9 mouse cellular contexts compared by ENCODE assay signal in the genomic region with DNA sequence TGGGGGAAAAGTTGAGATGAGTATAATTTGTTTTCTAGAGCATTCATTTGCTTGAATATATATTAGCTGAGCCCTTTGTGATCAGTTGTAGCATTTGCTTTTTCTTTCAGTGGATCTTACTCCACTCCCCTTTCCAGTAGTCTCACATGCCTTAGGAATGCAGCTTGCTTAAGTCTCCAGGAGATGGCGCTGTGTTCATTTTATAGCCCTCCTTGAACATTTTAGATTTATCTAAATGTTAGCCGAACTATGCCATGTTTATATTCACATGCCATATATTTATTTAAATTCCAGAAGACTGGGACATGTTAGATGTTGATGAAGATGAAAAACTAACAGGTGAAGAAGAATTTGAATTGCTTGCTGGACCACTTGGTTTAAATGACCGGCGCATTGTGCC. TPM values are rescaled to one million over a fixed set of nuclear protein-coding genes. Genes with fewer than 3 reads are reported as not detected.
DNase-seq lines count a peak whose midpoint lies in the region; ATAC-seq and TF ChIP-seq lines count a peak whose summit lies in the region.
"Had no signal": no experiment of that assay in that cellular context is flagged by ENCODE, and none has a peak within 500 bp of the region (broad histone marks: within the 10 kb centered on the region; RNA-seq: fewer than 3 reads in every experiment).

No protein-coding gene starts in this region.

- no peak for ATAC-seq in kidney, postnatal 0 days (replicated peaks; ENCODE audit: low FRiP score, low read depth)
- peak; percentile 83 for ATAC-seq in megakaryocyte progenitor cell, adult 5-6 weeks (replicated peaks; ENCODE audit: poor library complexity)
- no peak for ATAC-seq in frontal cortex, adult (ENCODE audit: low TSS enrichment)

- peak; percentile 77 for TF ChIP-seq CTCF in kidney, postnatal 0 days (IDR thresholded peaks at IDR 0.05; ENCODE audit: low read depth)
- peak; percentile 51 to 70 for TF ChIP-seq CTCF in CH12.LX (conservative IDR thresholded peaks at IDR 0.05 in 1 of 2, IDR thresholded peaks at IDR 0.05 in 1 of 2; ENCODE audit: low read depth in 2 of 2, low read length in 2 of 2)

- no peaks in the 10 kb centered on the region for H3K9me3 ChIP-seq in kidney, postnatal 0 days (replicated peaks; ENCODE audit: low read length)
- H3K9me3 ChIP-seq in CH12.LX (replicated peaks; ENCODE audit: low read length), result no peaks in the 10 kb centered on the region
- H3K9me3 ChIP-seq: midbrain, embryonic 12.5 days had no signal

- dilution Hi-C loops in CH12.LX (cut with MboI; ENCODE audit: extremely low pct_ligation_motif_present, extremely low pct_unique_long_range_greater_than_20kb, low sequenced_read_pairs), result no loop called here

- no peak overlapping the region for H3K4me2 ChIP-seq in kidney, postnatal 0 days (ENCODE audit: low read length)
- H3K4me2 ChIP-seq in CH12.LX (ENCODE audit: insufficient read depth, low read depth, poor library complexity, severe bottlenecking), result no peak overlapping the region
- H3K4me2 ChIP-seq: midbrain, embryonic 12.5 days had no signal

- no peaks in the 10 kb centered on the region for H3K79me2 ChIP-seq in CH12.LX (replicated peaks; ENCODE audit: control insufficient read depth, extremely low read depth, insufficient read depth, poor library complexity, severe bottlenecking)

- 57% methylated on average over 4 of the region's 4 CpGs for WGBS in kidney, postnatal 0 days

- no peak for TF ChIP-seq POLR2A in CH12.LX (IDR thresholded peaks at IDR 0.05; ENCODE audit: low read depth, low read length)

- no peak overlapping the region for H3K27ac ChIP-seq in kidney, postnatal 0 days
- H3K27ac ChIP-seq in CH12.LX (ENCODE audit: insufficient read depth, low read depth), result no peak overlapping the region
- H3K27ac ChIP-seq: midbrain, embryonic 12.5 days had no signal

- no peak overlapping the region for H3K4me3 ChIP-seq in kidney, postnatal 0 days (replicated peaks; ENCODE audit: low read depth, low read length)
- H3K4me3 ChIP-seq in CH12.LX (replicated peaks in 1 of 3; ENCODE audit: low read depth in 2 of 3, low read length in 2 of 3, poor library complexity in 1 of 3), result no peak overlapping the region
- H3K4me3 ChIP-seq: midbrain, embryonic 12.5 days had no signal

- TF ChIP-seq RAD21 in CH12.LX (IDR thresholded peaks at IDR 0.05; ENCODE audit: low read depth, low read length), result peak; percentile 58

- DNase-seq in kidney, postnatal 0 days (ENCODE audit: low spot score), result peak; percentile 83
- no peak for DNase-seq in kidney, adult 11 months
- DNase-seq in A20 (ENCODE audit: low read depth, low spot score) (peak; percentile 55), CH12.LX (ENCODE audit: extremely low read depth) (peak; percentile 58)
- peak; percentile 12 for DNase-seq in cerebellum, adult 9-11 months
- no peak for DNase-seq in frontal cortex, postnatal 14 days (ENCODE audit: low spot score in 2 of 2)

- in situ Hi-C loops in CH12.LX (cut with MboI; ENCODE audit: low pct_ligation_motif_present, low pct_unique_long_range_greater_than_20kb, low sequenced_read_pairs), result no loop called here

- H3K27me3 ChIP-seq in kidney, postnatal 0 days (ENCODE audit: insufficient read depth, low read length), result no peaks in the 10 kb centered on the region
- no peaks in the 10 kb centered on the region for H3K27me3 ChIP-seq in CH12.LX (replicated peaks)
- H3K27me3 ChIP-seq: midbrain, embryonic 12.5 days had no signal

- no peak for TF ChIP-seq EP300 in CH12.LX (IDR thresholded peaks at IDR 0.05; ENCODE audit: low read length)

- H3K36me3 ChIP-seq in kidney, postnatal 0 days (ENCODE audit: insufficient read depth, low read length), result peaks cover 29% of the 10 kb centered on the region
- H3K36me3 ChIP-seq in CH12.LX (replicated peaks in 1 of 2; ENCODE audit: control insufficient read depth in 1 of 2, insufficient read depth in 1 of 2, low read length in 1 of 2), result peaks cover 37 to 67% of the 10 kb centered on the region in 2 experiments

- H3K9ac ChIP-seq in kidney, postnatal 0 days (ENCODE audit: low read depth, low read length), result no peak overlapping the region
- no peak overlapping the region for H3K9ac ChIP-seq in CH12.LX (ENCODE audit: insufficient read depth, low read depth)
- H3K9ac ChIP-seq: midbrain, embryonic 12.5 days had no signal

- H3K4me1 ChIP-seq in kidney, postnatal 0 days (replicated peaks; ENCODE audit: insufficient read depth, low read length), result no peaks in the 10 kb centered on the region
- no peaks in the 10 kb centered on the region for H3K4me1 ChIP-seq in CH12.LX (ENCODE audit: control insufficient read depth in 1 of 2, insufficient read depth in 2 of 2)
- H3K4me1 ChIP-seq: midbrain, embryonic 12.5 days had no signal

TF ChIP-seq in CH12.LX, 34 proteins besides CTCF, POLR2A, EP300 and RAD21:
- no peak for TF ChIP-seq ZNF384 (IDR thresholded peaks at IDR 0.05; ENCODE audit: low read depth, low read length)
- TF ChIP-seq SMC3 (IDR thresholded peaks at IDR 0.05; ENCODE audit: low read depth, low read length), result peak; percentile 61

RNA-seq across cellular contexts. Expression of a gene that starts 49.3 kb away (rescaled TPM):
- 2.2 and 3.2 TPM in 2 replicates for polyA plus RNA-seq in kidney, postnatal 0 days (2015; fragmentation: Nextera tagmentation; extraction: Ambion mirVana)
- 0.34 and 0.63 TPM in 2 replicates for total RNA-seq in CH12.LX (2012; rRNA removed)
- 0.05 and 0.19 TPM in 2 replicates for total RNA-seq in CH12.LX (2014; rRNA removed)
- polyA plus RNA-seq in CH12.LX (2012; ENCODE audit: insufficient read length, low read depth), result 0.18 and 0.21 TPM in 2 replicates
- 0.68 and 0.74 TPM in 2 replicates for total RNA-seq in megakaryocyte progenitor cell, adult 5-6 weeks (2015)
- total RNA-seq in megakaryocyte progenitor cell, adult 5-6 weeks (2017), result 0.37 and 0.88 TPM in 2 replicates

Comparison
In these comparisons a context has a peak if more than half of its experiments do, and no peak if none do; other contexts are left out.
1. DNase-seq: peak in kidney, postnatal 0 days (single experiment), A20 (single experiment), CH12.LX (single experiment) and cerebellum, adult 9-11 months (single experiment); none in kidney, adult 11 months (single experiment) and frontal cortex, postnatal 14 days (0 of 2).